Mouse (Mus musculus): ENCODE data around the gene Tnrc6c. TPM values are rescaled to one million over a fixed set of nuclear protein-coding genes. Genes with fewer than 3 reads are reported as not detected.

Tnrc6c gene
- polyA plus RNA-seq, 1 experiment from 2014 or later, result 35.4 TPM

DNA sequence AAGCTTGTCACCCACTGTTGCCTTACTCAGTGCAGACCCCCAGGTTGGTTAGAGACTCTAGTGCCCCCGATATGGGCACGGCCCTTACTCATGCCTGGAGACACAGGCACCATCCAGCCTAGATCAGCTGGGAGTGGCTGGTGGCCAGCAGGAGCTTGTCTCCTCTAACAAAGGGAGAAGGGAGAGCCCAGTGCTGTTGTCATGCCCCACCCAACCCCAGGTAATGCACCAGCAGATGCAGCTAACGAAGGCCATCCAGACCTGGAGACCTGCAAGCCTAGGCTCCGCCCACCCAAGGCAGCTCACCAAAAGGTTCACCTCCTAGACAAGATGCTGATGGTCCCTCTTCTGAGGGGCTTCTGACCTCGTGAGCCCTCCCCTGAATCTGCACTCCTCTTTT is 111.3 kb downstream of the Tnrc6c start:
- no peak overlapping the region for H3K27ac ChIP-seq
- no peak overlapping the region for H3K4me3 ChIP-seq
- no peaks in the 10 kb centered on the region for H3K27me3 ChIP-seq (replicated peaks)
- H3K9ac ChIP-seq, result no peak overlapping the region
- H3K4me1 ChIP-seq, result peaks cover 6% of the 10 kb centered on the region; the same call in 1 of the 2 replicates
- 90% methylated on average over 5 of the region's 5 CpGs for WGBS
- H3K9me3 ChIP-seq, result no peaks in the 10 kb centered on the region
- no peak overlapping the region for H3K4me2 ChIP-seq
- ATAC-seq (replicated peaks), result 0 out of 2 replicates have a peak, but pooled peaks have one; percentile 12
- peaks cover 18% of the 10 kb centered on the region for H3K36me3 ChIP-seq (replicated peaks)

DNA sequence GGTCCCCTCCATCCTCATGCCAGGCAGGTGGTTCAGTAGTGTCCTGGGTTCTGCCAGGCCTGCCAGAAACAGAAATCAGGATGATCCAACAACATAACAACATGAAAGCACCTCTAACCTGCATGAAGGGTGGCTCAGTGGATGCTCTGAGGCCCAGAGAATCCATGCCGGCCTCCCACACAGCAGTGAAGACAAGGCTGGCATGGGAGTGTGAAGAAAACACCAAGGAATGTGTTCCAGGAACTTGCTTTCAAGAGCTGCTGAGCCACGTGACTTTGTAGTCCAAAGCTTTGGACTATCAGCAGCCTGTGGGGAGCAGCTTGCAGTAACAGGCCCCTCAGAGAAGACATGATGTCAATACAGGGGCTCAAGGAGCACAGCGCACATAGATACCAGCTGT is 112.2 kb downstream of the Tnrc6c start:
- H3K36me3 ChIP-seq (replicated peaks), result peaks cover 9% of the 10 kb centered on the region; the same call in 1 of the 2 replicates

DNA sequence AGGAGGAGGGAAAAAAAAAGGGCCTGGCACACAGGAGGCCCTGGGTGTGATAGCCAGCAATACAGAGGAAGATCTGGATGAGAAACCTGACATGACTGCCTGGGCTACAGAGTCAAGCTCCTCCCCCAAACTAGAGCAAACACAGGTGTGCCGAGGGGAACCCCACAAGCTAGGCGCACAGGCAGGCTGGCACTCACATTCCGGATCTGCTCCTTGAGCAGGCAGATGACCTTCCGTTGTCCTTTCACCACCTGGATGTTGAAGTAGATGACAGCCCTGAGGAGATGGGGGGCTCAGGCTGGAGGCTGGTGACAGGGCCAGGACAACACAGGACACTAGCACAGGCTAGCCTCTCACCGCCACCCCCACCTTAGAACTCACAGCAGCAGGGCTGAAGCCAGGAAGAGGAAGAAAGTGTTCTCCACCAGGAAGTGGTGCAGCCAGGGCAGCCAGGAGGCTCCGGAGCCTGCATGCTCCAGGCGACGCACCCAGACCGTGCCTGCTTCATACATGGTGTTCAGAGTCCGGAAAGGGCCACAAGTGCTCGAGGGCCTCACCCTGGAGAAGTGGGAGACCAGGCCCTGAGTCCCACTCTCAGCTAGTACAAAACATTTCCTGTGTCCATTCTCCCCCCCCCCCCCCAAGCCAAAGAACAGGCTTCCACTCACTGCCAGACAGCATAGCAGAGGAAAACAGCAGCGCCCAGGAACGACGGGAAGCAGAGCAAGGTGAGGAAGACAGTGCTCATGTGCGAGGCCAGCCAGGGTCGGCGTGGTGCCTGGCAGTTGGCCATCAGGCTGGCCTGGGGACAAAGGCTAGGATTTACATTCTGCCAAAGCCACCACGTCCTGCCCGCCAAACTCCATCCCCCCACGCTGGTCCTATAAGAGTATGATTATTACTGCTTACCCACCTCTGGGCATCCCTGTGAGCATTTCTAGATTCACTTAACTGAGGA is 114.9 kb downstream of the Tnrc6c start:
- Histone ChIP-seq H3K27me3 (replicated peaks) (no peaks in the 10 kb centered on the region), H3K4me3 (no peak overlapping the region), H3K9me3 (no peaks in the 10 kb centered on the region), H3K27ac (peak overlapping the region; percentile 8; the same call in 1 of the 2 replicates), H3K4me2 (no peak overlapping the region), H3K9ac (no peak overlapping the region), H3K36me3 (replicated peaks) (peaks cover 5% of the 10 kb centered on the region; the same call in 1 of the 2 replicates), H3K4me1 (peaks cover 6% of the 10 kb centered on the region; the same call in 1 of the 2 replicates)
- 77% methylated on average over 20 of the region's 20 CpGs for WGBS
- no peak for ATAC-seq (replicated peaks)

More for the DNA sequence above, 112.2 kb downstream of the Tnrc6c start:
- ATAC-seq (replicated peaks), result no peak
- H3K4me3 ChIP-seq, result no peak overlapping the region
- H3K9ac ChIP-seq, result no peak overlapping the region
- no peaks in the 10 kb centered on the region for H3K27me3 ChIP-seq (replicated peaks)
- no peak overlapping the region for H3K27ac ChIP-seq
- no peak overlapping the region for H3K4me2 ChIP-seq
- 91% methylated on average over 3 of the region's 3 CpGs for WGBS
- peaks cover 6% of the 10 kb centered on the region; the same call in 1 of the 2 replicates for H3K4me1 ChIP-seq
- no peaks in the 10 kb centered on the region for H3K9me3 ChIP-seq

DNA sequence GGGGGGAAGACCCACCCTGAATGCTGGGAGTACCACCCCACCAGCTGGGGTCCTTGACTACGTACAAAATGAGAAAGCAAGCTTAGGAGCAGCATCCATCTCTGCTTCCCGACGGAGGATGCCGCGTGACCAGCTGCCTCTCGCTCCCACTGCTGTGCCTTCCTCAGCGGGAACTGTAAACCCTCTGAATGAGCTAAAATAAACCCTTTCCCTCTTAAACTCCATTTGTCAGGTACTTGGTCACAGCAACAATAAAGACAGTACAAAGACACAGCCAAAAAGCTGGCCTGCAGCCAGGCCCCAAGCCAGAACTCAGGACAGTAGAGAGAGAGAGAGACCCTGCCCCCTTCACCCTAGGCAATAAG is 115.6 kb downstream of the Tnrc6c start:
- Histone ChIP-seq H3K27me3 (replicated peaks) (no peaks in the 10 kb centered on the region), H3K4me3 (no peak overlapping the region), H3K4me1 (peaks cover 6% of the 10 kb centered on the region; the same call in 1 of the 2 replicates), H3K9me3 (no peaks in the 10 kb centered on the region), H3K4me2 (no peak overlapping the region), H3K9ac (no peak overlapping the region), H3K36me3 (replicated peaks) (peaks cover under 1% of the 10 kb centered on the region; the same call in 1 of the 2 replicates), H3K27ac (no peak overlapping the region; the same call in 1 of the 2 replicates)
- 66% methylated on average over 7 of the region's 7 CpGs for WGBS
- no peak for ATAC-seq (replicated peaks)

DNA sequence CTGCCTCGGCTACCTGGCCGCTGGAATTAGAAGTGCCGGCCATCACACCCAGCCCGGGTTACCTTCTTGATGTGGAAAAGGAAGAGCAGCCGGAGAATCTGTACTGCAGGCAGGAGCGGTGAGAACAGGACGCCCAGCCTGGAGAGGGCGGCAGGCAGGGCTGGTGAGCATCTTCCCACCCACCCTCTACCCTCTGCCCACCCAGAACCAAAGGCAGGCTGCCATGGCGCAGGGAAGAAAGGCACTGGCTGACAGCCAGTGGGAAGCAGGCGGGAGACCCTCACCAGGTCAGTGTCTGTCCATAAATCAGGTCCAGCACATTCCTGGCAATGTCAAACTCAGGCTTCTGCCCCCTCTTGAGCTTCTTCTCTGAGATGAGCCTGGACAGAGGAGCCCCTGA is 116.3 kb downstream of the Tnrc6c start:
- WGBS, result 81% methylated on average over 10 of the region's 10 CpGs
- no peaks in the 10 kb centered on the region for H3K27me3 ChIP-seq (replicated peaks)
- no peak overlapping the region for H3K27ac ChIP-seq
- H3K36me3 ChIP-seq (replicated peaks), result no peaks in the 10 kb centered on the region; the same call in 1 of the 2 replicates
- no peaks in the 10 kb centered on the region for H3K9me3 ChIP-seq
- H3K4me3 ChIP-seq, result no peak overlapping the region
- H3K4me2 ChIP-seq, result no peak overlapping the region
- no peak overlapping the region for H3K9ac ChIP-seq
- H3K4me1 ChIP-seq, result peaks cover 6% of the 10 kb centered on the region; the same call in 1 of the 2 replicates
- ATAC-seq (replicated peaks), result no peak

DNA sequence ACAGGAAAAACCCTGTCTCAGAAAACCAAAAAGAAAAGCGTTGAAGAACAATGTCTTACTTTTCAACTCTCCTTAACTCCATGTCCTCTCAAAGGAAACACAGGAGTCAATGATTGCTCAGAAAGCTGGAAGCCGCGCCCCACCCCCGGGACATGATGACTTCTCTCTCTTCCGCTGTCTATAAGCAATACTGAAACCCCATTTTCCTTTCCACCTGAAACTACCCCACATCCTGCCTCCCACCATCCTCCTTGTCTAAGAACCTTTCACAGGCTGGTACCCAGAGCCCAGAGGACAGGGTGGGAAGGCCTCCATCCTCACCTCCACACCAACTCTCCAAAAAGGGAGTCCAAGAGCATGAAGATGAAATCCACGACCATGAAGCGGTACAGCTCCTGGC is 118.3 kb downstream of the Tnrc6c start:
- 95% methylated on average over 7 of the region's 7 CpGs for WGBS
- Histone ChIP-seq H3K4me2 (no peak overlapping the region), H3K9me3 (no peaks in the 10 kb centered on the region), H3K4me3 (no peak overlapping the region), H3K27me3 (replicated peaks) (no peaks in the 10 kb centered on the region), H3K4me1 (peaks cover 6% of the 10 kb centered on the region; the same call in 1 of the 2 replicates), H3K36me3 (replicated peaks) (no peaks in the 10 kb centered on the region), H3K27ac (no peak overlapping the region), H3K9ac (no peak overlapping the region)
- ATAC-seq (replicated peaks), result no peak

DNA sequence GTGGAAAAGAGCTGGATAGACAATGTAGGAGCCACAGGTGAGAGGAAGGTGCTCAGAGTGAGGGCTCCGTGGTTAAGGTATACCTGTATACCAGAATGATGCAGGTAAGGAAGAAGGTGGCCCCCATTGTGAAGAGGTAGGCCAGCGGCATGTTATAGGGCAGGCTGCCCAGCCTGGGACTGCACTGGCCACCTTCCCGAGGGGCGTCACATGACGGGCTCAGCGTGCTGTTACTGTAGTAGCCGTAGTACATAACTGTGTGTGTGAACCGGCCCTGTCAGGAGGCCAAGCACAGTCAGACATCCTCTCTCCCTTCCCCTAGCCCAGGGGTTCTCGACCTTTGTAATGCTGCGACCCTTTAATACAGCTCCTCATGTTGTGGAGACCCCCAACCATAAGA is 120.8 kb downstream of the Tnrc6c start:
- Histone ChIP-seq H3K36me3 (replicated peaks) (no peaks in the 10 kb centered on the region), H3K27ac (no peak overlapping the region), H3K9ac (no peak overlapping the region), H3K4me1 (peaks cover 7% of the 10 kb centered on the region; the same call in 1 of the 2 replicates), H3K4me2 (no peak overlapping the region), H3K9me3 (no peaks in the 10 kb centered on the region), H3K4me3 (no peak overlapping the region), H3K27me3 (replicated peaks) (0 out of 2 replicates have a peak, but pooled peaks cover 5% of the 10 kb centered on the region)
- WGBS, result 91% methylated on average over 10 of the region's 10 CpGs
- ATAC-seq (replicated peaks), result no peak

DNA sequence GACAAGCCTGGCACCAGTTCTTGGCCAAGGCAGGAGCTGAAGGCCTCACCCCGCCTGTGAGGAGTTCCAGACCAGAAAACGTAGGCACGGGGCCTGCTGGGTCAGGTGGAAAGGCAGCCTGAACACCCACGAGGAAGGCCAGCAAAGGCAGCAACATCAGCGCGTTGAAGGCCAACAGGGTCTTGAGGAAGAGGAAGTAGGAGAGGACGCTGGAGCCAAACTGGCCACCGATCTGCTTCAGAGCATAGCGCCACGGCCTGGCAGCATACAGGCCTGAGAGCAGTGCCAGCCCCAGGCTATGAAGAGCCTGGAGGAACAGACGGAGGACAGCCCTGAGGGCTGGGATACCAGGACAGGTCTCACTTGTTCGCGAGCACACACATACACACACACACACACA is 121.5 kb downstream of the Tnrc6c start:
- H3K9ac ChIP-seq, result no peak overlapping the region
- WGBS, result 89% methylated on average over 13 of the region's 13 CpGs
- H3K27me3 ChIP-seq (replicated peaks), result peaks cover 12% of the 10 kb centered on the region; the same call in 1 of the 2 replicates
- peaks cover 13% of the 10 kb centered on the region; the same call in 1 of the 2 replicates for H3K4me1 ChIP-seq
- no peak for ATAC-seq (replicated peaks)
- H3K36me3 ChIP-seq (replicated peaks), result no peaks in the 10 kb centered on the region
- H3K9me3 ChIP-seq, result no peaks in the 10 kb centered on the region
- no peak overlapping the region for H3K4me3 ChIP-seq
- no peak overlapping the region for H3K4me2 ChIP-seq
- H3K27ac ChIP-seq, result no peak overlapping the region

DNA sequence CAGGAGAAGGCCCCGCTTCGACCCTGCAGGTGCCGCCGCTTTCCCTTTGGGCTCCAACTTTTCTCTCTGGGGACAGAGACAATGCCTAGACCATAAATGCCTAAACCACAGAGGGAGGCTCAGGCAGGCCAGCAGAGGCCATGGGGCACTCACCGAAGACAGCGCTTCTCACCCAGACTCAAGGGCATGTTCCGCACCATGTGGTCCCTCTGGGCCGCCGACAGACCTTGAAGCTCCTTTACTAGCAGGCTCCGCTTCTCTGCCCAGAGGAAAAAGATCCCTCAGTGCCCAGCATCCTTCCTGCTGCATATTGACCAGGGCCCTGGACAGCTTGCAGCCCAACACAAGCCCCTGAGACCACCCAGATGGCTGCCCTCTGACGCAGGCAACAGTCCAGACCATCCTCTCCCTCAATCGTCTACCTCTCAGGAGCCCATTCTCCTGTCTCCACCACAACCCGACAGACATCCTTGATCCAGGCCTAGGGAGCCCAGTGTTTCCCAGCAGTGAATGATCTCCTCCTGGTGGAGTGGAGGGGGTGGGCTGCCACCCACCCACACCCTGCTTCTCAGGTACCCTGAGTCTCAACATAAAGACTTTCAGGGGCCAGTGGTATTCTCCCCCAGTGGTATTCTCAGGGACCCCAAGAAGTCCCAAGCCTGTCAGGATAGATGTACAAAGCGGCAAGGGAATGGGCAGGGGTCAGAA is 122.2 kb downstream of the Tnrc6c start:
- Histone ChIP-seq H3K4me2 (no peak overlapping the region), H3K27me3 (replicated peaks) (peaks cover 18% of the 10 kb centered on the region), H3K4me1 (peaks cover 18% of the 10 kb centered on the region; the same call in 1 of the 2 replicates), H3K36me3 (replicated peaks) (no peaks in the 10 kb centered on the region), H3K4me3 (no peak overlapping the region), H3K27ac (no peak overlapping the region), H3K9ac (no peak overlapping the region), H3K9me3 (no peaks in the 10 kb centered on the region)
- no peak for ATAC-seq (replicated peaks)
- 87% methylated on average over 14 of the region's 14 CpGs for WGBS

DNA sequence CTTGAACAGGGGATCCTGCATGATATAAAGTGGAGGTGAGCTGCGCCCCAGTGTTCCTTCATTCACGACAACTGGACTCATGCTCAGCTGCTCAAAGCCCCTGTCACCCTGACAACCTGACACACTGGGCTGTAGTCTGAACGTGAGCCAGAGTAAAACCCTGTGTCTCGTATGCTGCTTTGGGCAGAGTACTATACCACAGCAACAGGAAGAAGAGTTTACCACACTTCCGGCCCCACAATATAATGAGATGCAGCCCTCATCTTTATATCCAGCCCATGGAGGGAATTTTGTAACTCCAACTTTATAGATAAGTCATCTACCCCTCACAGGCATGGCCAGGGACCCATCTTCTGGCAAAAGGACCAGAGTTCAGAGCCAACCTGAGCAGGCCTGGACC is 123.0 kb downstream of the Tnrc6c start:
- no peak for ATAC-seq (replicated peaks)
- Histone ChIP-seq H3K9me3 (no peaks in the 10 kb centered on the region), H3K27me3 (replicated peaks) (peaks cover 27% of the 10 kb centered on the region), H3K4me1 (peaks cover 24% of the 10 kb centered on the region; the same call in 1 of the 2 replicates), H3K27ac (no peak overlapping the region), H3K4me3 (no peak overlapping the region), H3K9ac (no peak overlapping the region), H3K36me3 (replicated peaks) (no peaks in the 10 kb centered on the region), H3K4me2 (no peak overlapping the region)
- WGBS, result 80% methylated on average over 5 of the region's 5 CpGs

DNA sequence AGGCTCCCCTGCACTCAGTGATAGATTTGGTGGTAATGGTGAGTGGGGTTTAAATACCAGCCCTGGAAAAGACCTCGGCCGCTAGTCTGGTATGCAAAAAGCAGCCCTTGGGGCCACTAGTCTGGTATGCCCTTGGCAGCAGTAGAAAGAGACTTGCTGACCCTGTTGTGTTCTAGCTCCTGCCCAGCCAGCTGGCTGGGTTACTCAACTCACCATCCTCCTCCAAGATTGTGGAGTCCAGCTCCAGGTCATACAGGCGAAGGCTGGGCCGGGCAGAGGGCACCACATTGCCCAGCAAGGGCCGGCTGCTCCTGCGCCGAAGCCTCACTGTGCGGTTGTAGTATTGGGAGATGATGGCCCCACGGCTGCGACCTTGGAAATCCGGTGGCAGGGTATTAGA is 123.9 kb downstream of the Tnrc6c start:
- 97% methylated on average over 11 of the region's 11 CpGs for WGBS
- Histone ChIP-seq H3K4me1 (peaks cover 28% of the 10 kb centered on the region), H3K36me3 (replicated peaks) (no peaks in the 10 kb centered on the region), H3K4me3 (no peak overlapping the region), H3K9me3 (no peaks in the 10 kb centered on the region), H3K4me2 (no peak overlapping the region), H3K9ac (no peak overlapping the region), H3K27me3 (replicated peaks) (peaks cover 28% of the 10 kb centered on the region), H3K27ac (no peak overlapping the region)
- ATAC-seq (replicated peaks), result no peak

DNA sequence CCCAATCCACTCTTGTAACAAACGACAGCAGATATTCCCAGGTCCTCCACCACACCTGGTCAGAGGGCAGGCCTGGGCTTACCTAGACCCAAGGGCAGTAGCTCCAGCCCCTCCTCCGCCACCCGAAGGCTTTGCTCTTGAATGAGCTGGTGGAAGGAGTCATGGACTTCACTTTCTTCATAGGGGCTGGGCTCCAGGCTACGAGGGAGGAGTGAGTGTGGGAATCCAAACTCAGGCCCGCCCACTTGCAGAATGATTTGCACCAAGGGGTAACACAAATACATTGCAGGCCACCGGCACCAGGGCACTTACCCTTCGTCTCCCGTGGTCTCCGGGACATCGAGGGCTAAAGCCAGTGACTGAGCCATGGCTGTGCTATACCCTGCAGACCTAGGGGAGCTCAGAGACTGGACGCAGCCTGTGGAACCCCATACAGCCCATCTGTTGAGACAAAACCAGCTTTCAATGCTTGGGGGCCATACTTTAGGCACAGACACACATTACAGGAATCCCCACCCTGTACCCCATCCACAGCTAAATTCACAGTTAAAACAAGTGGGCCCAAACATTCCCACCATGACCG is 124.9 kb downstream of the Tnrc6c start:
- no peak overlapping the region for H3K9ac ChIP-seq
- no peak overlapping the region for H3K4me3 ChIP-seq
- ATAC-seq (replicated peaks), result no peak
- no peaks in the 10 kb centered on the region for H3K36me3 ChIP-seq (replicated peaks)
- H3K4me2 ChIP-seq, result peak overlapping the region; percentile 36; the same call in 1 of the 2 replicates
- H3K9me3 ChIP-seq, result no peaks in the 10 kb centered on the region
- 77% methylated on average over 12 of the region's 12 CpGs for WGBS
- peaks cover 28% of the 10 kb centered on the region for H3K27me3 ChIP-seq (replicated peaks)
- H3K27ac ChIP-seq, result peak overlapping the region; percentile 17; the same call in 1 of the 2 replicates
- peaks cover 36% of the 10 kb centered on the region for H3K4me1 ChIP-seq

Measured in midbrain, embryonic 15.5 days (tissue).